Mouse (Mus musculus) thymus, postnatal 25 days (tissue): Measurements from ENCODE around the gene Bin2.

ENCODE experiments used
- DNase-seq: peaks from one replicate; pipeline ENCODE4 v3.0.0; 2022

Bin2 gene

DNA sequence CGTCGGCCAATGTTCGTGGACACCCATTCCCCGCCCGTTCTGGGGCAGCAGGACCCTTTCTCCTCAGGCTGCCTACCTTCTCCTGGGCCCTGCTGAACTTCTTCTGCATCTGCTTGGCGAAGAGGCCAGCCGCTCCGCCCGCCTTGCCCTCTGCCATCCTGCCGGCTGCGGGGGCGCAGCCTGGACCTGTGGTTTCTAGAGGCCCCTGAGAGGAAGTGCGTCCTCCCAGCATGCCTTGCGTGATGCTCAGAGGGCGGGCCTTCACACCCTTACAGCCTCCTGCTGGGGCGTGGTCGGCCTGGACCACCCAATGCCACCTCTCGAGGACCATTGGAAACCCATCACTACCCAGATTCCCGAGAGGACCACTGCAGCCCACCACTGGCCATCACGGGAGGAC is at the start of gene Bin2:
Gene Bin2, minus strand, starts transcription at position 217 of the 400 bp plus-strand sequence.
- peak; percentile 93 for DNase-seq

- no peak for DNase-seq
Measured at GRCm38 (mm10) chr15:100718572-100718971, 49.2 kb upstream of the Bin2 start.

GRCm38 (mm10) chr15:100717933-100718332 is 48.6 kb upstream of the Bin2 start:
- DNase-seq: no peak

DNA sequence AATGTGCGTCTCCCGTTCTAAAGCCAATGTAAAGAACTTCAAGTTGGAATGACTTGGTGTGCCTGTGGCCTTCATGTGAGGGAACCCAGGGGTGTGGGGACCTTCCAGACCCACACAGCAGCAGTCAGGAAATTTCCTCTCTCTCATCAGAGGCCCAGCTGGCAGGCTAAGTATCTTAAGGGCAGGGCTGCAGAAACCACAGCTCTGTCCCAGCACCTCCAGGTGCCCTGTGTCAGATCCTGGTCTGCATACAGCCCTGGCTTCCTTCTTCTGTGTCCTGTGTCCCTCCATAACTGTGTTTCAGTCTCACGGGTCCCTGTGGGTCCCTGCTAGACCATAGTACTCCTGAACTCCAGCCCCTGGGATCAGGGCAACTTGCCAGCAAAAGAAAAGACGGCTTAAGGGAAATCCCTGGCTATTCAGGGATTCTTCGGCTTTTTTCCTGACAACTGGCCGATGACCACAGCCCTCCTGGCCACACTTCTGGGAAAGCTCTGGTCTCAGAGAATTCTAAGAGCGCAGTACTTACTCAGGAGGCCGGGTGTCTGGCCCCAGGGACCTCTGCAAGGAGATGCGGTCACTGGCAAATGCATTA is 46.1 kb upstream of the Bin2 start:
- DNase-seq: no peak

GRCm38 (mm10) chr15:100714470-100714869 is 45.1 kb upstream of the Bin2 start:
- DNase-seq: no peak

GRCm38 (mm10) chr15:100710838-100711237 is 41.5 kb upstream of the Bin2 start:
- DNase-seq: no peak

DNA sequence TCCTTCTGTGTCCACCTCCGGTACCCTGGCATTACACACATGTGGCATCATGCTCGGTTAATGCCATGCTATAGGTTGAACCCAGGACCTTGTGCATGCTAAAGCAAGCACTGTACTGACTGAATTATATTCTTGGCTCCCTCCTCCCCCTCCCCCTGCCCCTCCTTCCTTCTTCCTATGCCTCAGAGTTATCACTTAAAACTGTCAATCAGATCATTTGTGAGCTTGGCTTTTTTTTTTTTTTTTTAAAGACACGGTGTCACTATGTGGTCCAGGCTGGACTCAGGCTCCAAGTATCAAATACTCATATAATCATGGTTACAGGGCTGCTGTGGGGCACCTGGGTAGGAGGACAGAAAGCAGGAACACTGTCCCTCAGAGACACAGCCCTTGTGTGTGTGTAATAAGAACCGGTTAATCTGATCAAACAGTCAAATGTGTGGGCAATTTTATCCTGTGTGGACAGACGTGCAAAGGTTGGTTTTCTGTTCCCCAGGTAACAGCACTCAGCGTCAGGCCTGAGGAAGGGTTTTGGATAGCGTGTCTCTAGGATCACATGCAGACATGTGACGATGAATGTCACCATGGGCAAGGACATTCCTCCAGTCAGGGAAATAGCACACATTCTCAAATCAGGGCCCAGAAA is 39.2 kb upstream of the Bin2 start:
- no peak for DNase-seq

- DNase-seq: peak; percentile 87
Measured at GRCm38 (mm10) chr15:100706226-100706625, 36.9 kb upstream of the Bin2 start.

GRCm38 (mm10) chr15:100705376-100705775 is 36.0 kb upstream of the Bin2 start:
- DNase-seq: no peak

DNA sequence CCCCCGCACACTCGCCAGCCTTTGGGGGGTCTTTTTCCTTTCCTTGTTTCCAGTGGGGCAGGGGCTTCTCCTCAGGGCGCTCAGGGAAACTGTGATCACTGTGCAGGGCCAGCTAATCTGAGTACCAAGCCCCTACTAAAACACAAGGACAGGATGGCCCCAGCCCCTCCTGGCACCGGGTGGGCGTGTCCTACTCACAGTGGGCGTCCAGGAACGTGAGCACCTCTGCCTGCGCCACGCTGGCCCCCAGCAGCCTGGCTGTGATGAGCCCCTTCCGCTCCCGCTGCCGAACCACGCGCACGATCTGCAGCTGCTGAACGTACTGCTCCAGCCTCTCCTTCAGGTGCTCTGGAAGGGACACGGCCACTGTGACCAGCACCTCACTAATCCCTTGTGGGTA is 34.6 kb upstream of the Bin2 start:
- peak; percentile 36 for DNase-seq

DNA sequence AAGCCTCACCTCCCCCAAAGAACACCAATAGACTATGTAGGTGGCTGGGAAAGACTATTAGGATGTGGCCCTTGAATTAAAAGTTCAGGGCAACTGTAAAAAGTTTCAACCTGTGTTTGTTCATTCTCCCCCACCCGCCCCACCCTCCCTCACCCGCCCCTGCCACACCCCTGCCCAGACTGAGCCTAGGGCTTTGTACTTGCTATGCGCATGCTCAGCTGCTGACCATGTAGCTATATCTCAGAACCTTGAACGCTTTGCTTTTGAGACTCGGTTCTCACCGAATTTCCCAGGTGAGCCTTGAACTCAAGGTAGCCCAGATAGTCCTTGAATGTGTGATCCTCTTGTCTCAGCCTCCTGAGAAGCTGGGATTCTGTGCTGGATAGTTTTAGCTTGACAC is 32.5 kb upstream of the Bin2 start:
- DNase-seq: no peak

DNA sequence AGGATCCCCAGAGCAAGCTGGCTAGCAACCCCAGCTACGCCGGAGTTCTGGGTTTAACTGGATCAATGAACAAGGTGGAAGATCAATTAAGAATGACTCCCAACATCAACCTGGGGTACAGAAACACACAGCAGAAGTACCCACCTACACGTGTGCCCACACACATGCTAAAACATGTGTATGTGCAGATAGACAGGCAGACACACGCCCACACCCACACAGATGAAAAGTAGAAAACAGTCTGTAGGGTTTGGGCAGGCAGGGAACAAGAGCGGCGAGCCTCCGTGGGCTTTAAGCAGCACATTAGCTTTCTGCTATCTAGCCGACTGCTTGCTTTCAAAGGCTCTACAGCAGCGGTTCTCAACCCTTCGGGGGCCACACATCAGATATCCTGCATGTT is 31.8 kb upstream of the Bin2 start:
- no peak for DNase-seq

GRCm38 (mm10) chr15:100700424-100700823 is 31.1 kb upstream of the Bin2 start:
- DNase-seq: no peak

DNA sequence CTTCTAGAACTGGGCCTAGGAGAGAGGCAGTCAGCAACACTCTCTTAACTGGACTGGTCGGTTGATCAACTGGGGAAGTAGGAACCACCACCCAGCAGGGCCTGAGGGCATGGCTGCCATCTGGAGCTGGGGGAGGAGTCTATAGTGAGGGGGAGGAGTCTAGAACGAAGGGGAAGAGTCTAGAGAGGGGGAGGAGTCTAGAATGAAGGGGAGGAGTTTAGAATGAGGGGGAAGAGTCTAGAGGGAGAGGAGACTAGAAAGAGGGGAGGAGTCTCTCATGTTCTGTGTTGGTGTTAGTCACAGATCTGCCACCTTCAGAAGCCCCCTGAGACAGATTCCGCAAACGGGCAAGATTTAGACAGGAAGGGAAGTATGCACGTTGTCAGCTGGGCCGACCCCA is 30.0 kb upstream of the Bin2 start:
- no peak for DNase-seq

DNA sequence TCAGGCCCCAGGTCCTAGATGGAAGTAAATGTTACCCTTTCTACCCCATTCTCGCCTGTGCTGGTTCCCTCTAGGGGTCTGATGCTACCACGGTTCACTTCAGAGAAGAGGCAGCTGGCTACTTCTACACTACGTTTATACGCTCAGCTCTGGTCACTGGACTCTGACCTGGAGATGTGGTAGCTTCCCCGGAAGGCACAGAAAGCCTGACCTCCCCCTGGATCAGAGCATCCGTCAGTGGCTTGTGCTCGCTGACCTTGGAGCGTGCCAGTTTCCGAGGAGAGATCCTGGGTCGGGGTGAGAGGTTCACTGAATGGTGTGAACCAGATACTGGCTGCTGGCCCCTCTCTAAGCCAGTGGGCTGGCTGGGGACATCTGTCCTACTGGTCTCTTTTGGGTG is 28.7 kb upstream of the Bin2 start:
- DNase-seq: no peak

GRCm38 (mm10) chr15:100694406-100694805 is 25.1 kb upstream of the Bin2 start:
- no peak for DNase-seq

GRCm38 (mm10) chr15:100691990-100692389 is 22.6 kb upstream of the Bin2 start:
- DNase-seq: no peak

- no peak for DNase-seq
Measured at GRCm38 (mm10) chr15:100687430-100687971, 18.1 kb upstream of the Bin2 start, which contains the start of gene Cela1. Gene Cela1 (minus strand): TSS chr15:100687921.

DNA sequence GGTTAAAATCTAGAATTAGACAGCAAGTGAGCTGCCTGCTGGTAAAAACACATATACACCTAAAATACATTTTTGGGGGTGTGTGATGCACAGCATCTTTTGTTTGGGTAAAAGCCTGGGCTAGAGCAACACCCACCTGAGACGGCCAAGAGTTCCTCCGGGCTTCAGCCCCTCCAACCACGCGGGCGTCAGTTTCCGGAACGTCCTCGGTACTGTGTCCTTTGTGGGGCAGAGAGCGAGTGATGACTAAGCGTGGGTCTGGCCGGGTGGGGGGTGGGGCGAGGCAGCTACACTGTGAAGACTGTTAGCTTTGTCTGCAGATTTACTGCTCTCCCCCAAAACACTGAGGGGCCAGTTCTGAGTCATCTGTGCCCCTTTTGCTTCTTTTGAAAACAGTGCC is 17.6 kb upstream of the Bin2 start:
- peak; percentile 44 for DNase-seq

DNA sequence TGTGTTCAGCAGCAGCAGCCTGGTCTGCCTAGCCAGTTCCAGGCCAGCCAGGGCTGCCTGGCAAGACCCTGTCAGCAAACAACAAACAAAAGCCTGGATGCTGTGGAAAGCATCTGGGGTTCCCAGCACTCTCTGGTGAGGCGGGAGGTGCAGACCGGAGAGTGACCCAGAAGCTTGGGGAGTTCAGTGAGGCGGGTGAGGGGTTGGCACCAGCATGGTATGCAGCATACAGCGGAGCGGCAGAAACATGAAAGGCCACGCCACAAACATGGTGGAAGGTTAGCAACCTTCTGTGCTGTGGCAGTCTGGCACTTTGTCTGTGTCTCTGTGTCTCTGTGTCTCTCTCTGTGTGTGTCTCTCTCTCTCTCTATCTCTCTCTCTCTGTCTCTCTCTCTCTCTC is 17.1 kb upstream of the Bin2 start:
- DNase-seq: no peak

- no peak for DNase-seq
Measured at GRCm38 (mm10) chr15:100685849-100686248, 16.5 kb upstream of the Bin2 start.

DNA sequence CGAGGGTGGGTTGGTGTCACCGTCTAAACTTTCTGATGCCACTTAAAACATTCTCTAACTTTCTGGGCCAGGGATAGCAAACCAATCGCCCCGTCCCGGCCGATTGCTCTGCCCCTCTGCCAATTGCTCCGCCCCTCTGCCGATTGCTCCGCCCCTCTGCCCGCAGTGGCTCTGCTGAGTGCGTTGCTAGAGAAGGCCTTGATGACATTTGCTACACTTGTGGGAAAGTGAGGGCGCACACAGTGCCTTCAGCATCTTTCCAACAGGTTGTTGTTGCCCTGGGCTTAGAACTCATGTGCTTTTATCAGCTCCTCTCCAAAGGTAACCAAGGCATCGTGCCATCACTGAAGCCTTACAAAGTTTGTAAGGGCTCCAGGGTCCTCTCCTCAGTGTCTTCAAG is 15.9 kb upstream of the Bin2 start:
- no peak for DNase-seq

DNA sequence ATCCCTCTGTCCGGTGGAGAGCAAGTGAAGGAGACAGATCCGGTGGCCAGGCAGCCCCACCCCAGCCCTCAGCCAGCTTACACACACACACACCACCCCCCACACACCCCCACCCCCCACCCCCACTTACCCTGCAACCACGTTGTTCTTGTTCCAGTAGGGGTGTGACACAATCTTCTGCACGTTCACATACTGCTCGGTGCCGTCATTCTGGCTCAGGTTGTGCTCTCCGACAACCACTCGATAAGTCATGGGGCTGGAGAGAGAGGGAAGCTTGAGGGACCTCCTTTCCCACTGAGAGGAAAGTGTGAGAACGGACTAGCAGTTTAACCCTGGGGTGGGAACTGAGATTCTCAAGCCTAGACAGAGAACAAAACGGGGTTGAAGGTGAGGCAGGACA is 15.1 kb upstream of the Bin2 start:
- no peak for DNase-seq

DNA sequence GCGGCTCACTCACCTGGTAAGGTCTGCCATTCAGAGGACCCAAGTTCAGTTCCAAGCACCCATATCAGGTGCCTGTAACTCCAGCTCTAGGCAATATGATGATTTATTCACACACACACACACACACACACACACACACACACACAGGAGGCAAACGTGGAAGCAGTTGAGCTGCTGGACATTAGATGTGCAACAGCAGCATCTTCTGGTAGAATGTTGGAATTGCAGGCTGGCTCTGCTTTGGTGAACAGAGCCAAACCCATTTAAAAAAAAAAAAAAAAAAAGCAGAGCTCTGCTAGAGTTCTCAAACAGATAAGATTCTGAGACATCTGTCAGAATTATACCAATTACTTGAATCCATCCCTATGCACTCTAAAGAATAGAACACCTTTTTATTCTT is 13.7 kb upstream of the Bin2 start:
- DNase-seq: peak; percentile 86

DNA sequence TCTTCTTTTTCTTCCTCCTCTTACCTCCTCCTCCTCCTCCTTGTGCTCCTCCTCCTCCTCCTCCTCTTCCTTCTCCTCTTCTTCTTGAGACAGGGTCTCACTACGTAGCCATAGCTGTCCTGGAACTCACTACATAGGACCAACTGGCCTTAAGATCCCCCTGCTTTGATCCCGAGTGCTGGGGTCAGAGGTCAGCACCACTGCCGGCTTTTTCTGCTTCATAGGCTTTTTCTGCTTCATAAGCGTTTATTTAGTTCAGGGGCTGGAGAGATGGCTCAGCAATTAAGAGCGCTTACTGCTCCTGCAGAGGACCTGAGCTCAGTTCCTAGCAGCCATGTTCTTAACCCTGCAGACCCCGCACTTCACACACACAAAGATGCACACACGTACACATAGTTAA is 12.4 kb upstream of the Bin2 start:
- no peak for DNase-seq
